Mouse (Mus musculus) liver, embryonic 15.5 days (tissue): ENCODE data around the gene Iqcf5. TPM values are rescaled to one million over a fixed set of nuclear protein-coding genes. Genes with fewer than 3 reads are reported as not detected.

Experiments used
- ATAC-seq: fragments of 200-750 bp; cut with Nextera tagmentation; 2 replicates; pipeline ENCODE4 v1.8.0; 2017; ENCODE audit warnings: moderate number of reproducible peaks, mild to moderate bottlenecking, moderate library complexity; ENCODE audit not compliant: insufficient read depth
- H3K27ac ChIP-seq: fragments of 300-500 bp; sonication (generic); replicated peaks from 2 replicates; pipeline ENCODE4 v1.5.1; 2015; ENCODE audit warnings: mild to moderate bottlenecking, inconsistent platforms
- H3K27me3 ChIP-seq: fragments of 300-500 bp; sonication (generic); 2 replicates; pipeline ENCODE4 v1.6.1; 2015; ENCODE audit warnings: mild to moderate bottlenecking, inconsistent platforms
- H3K36me3 ChIP-seq: fragments of 300-500 bp; sonication (generic); replicated peaks from 2 replicates; pipeline ENCODE4 v1.6.1; 2015; ENCODE audit warnings: moderate library complexity, mild to moderate bottlenecking, inconsistent platforms
- H3K4me1 ChIP-seq: fragments of 300-500 bp; sonication (generic); replicated peaks from 2 replicates; pipeline ENCODE4 v1.6.1; 2015; ENCODE audit warnings: inconsistent platforms
- H3K4me2 ChIP-seq: fragments of 300-500 bp; sonication (generic); 2 replicates; pipeline ENCODE4 v1.6.1; 2015; ENCODE audit warnings: moderate library complexity, mild to moderate bottlenecking, inconsistent platforms
- H3K4me3 ChIP-seq: fragments of 300-500 bp; sonication (generic); replicated peaks from 2 replicates; pipeline ENCODE4 v1.5.1; 2015; ENCODE audit warnings: mild to moderate bottlenecking, inconsistent platforms
- H3K9ac ChIP-seq: fragments of 300-500 bp; sonication (generic); 2 replicates; pipeline ENCODE4 v1.6.1; 2015; ENCODE audit warnings: moderate library complexity, mild to moderate bottlenecking, inconsistent platforms
- H3K9me3 ChIP-seq: fragments of 300-500 bp; sonication (generic); replicated peaks from 2 replicates; pipeline ENCODE4 v1.6.1; 2016; ENCODE audit warnings: inconsistent platforms
- WGBS: fragments of 180-500 bp; shearing (Covaris S2); methylation state at CpG from one replicate; pipeline ENCODE4 v1.1.7; 2015; ENCODE audit warnings: mixed read lengths; ENCODE audit not compliant: insufficient replicate concordance; 5-methylcytosine and 5-hydroxymethylcytosine counted together
- polyA plus RNA-seq: library from polyadenylated mRNA; unstranded; fragments of >200 nt; fragmentation: Nextera tagmentation; extraction: Ambion mirVana; gene quantifications from 2 replicates; pipeline ENCODE4 v1.2.1, GENCODE M21; 2015

The Iqcf5 gene
- polyA plus RNA-seq = not detected in 2 replicates

DNA sequence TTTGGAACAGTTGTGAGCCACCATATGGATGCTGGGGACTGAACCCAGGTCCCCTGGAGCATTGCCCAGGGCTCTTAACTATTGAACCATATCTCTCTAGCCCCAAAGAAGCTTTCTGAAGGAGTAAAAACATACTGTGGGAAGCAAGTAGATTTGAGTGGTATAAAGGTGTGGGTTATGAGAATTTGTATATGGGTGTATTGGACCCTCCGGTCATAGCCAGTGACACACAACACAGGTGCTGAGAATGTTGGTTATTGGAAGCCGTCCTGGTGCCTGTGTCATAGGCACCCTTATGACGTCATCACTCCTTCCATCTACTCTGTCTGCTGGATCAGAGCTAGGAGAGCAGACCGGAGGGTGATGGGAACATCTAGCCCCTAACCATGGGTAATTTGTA lies at the start of gene Iqcf5:
Iqcf5 (plus strand) TSS at position 301 of the 400 bp plus-strand sequence.
- Histone ChIP-seq H3K36me3 (no peaks in the 10 kb centered on the region), H3K4me1 (no peaks in the 10 kb centered on the region), H3K4me3 (no peak within 1 kb of the TSS), H3K9ac (no peak within 1 kb of the TSS), H3K27me3 (no peaks in the 10 kb centered on the region), H3K9me3 (no peaks in the 10 kb centered on the region), H3K27ac (no peak within 1 kb of the TSS), H3K4me2 (no peak within 1 kb of the TSS)
- WGBS = 70% methylated on average over 4 of the region's 4 CpGs
- ATAC-seq = no peak

DNA sequence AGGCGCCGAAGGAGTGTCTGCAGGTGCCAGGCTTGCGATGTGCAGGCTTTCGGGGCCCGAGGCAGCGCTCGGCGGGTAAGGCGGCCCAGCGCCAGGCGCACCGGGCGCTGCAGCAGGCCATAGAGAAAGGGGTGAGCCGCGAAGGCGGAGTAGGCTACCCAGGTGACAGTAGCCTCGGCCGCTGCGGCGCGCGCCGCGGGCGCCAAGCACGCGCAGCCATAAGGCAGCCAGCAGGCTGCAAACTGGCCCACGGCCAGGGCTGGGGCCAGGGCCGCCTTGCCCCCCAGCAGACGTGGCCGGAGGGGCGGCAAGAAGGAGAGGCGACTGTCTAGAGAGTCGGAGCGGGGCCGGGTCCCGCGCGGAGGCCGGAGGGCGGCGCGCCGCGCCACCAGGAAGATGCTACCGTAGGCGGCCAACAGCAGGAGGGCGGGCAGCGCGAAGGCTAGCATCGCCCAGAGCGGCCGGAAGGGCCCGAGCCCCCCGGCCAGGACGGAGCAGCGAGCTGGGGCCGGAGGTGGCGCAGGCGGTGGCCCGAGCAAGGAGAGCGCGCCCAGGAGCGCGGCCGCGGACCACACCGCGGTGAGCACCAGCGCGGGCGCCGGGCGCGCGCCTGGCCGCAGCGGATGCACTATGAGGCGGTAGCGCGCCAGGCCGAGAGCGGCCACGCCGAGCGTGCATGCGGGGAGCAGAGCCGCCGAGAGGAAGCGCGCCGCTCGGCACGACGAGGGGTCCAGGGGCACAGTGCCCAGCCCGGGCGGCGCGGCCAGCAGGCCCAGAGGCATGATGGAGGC lies 49.4 kb upstream of the Iqcf5 start:
- Histone ChIP-seq H3K4me3 (peak overlapping the region; percentile 50), H3K4me1 (peaks cover 12% of the 10 kb centered on the region), H3K27me3 (peaks cover 43% of the 10 kb centered on the region), H3K27ac (no peak overlapping the region), H3K36me3 (no peaks in the 10 kb centered on the region), H3K9ac (no peak overlapping the region), H3K9me3 (no peaks in the 10 kb centered on the region), H3K4me2 (peak overlapping the region; percentile 72)
- 3% methylated on average over 98 of the region's 99 CpGs for WGBS
- ATAC-seq = peak; percentile 32

DNA sequence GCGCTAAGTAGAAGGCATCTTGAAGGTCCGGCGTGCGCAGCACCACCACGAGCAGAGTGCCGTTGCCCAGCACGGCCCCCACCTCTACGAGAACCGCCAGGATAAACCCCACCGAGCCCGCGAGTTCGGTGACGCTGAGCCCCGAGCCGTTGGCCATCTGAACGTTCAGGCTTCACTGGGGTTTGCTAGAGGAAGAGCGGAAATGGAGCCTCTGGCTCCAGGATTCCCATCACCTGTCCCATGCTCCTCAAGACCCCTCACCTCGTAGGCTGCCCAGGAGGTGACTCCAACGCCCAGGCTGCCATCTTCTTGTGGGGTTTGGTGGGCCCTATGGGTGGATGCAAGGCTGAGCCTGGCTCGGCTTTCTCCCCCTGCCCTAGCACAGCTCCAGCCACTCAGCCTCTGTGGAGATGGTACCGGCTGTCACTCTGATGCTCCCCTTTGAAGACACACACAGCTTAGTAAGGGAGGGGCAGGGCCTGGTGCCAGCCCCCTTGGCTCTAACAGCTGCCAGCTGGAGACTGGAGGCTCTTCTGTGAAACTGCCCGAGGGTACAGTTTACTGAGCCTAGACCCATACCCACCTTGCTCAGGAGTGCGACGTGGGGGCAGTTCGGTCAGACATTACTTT lies 48.7 kb upstream of the Iqcf5 start, which contains the start of gene Gpr62:
Gpr62 (minus strand) TSS at position 368 of the 630 bp plus-strand sequence.
- no peak within 1 kb of the TSS for H3K9ac ChIP-seq
- H3K9me3 ChIP-seq = no peaks in the 10 kb centered on the region
- peaks cover 43% of the 10 kb centered on the region for H3K27me3 ChIP-seq
- 26% methylated on average over 26 of the region's 26 CpGs for WGBS
- peaks cover 12% of the 10 kb centered on the region for H3K4me1 ChIP-seq
- no peak for ATAC-seq
- H3K36me3 ChIP-seq = no peaks in the 10 kb centered on the region
- H3K27ac ChIP-seq = no peak within 1 kb of the TSS
- H3K4me3 ChIP-seq = peak within 1 kb of the TSS; percentile 50
- peak within 1 kb of the TSS; percentile 72 for H3K4me2 ChIP-seq

DNA sequence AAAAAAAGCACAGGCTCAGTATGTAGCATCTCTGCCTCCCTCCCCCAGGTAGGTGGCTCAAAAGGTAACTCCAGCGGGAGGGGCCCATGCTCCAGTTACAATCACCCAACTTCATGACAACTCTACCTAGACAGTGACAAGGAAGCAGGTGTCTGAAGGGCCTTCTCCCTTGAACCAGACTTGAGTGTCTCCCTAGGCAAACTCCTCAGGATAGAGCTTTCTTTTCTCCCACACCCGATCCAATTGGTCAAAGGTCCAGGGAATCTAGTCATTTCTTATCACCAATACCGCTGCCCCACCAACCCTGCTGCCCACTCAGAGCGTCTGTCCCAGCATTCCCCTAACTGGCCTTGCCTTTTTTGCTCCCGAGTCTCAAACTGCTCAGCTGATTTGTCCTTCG lies 47.7 kb upstream of the Iqcf5 start:
- Histone ChIP-seq H3K9me3 (no peaks in the 10 kb centered on the region), H3K27ac (no peak overlapping the region), H3K27me3 (peaks cover 43% of the 10 kb centered on the region), H3K4me1 (peaks cover 12% of the 10 kb centered on the region), H3K4me2 (no peak overlapping the region), H3K36me3 (no peaks in the 10 kb centered on the region), H3K9ac (no peak overlapping the region), H3K4me3 (no peak overlapping the region)
- no peak for ATAC-seq
- WGBS = 72% methylated on average over 6 of the region's 6 CpGs

DNA sequence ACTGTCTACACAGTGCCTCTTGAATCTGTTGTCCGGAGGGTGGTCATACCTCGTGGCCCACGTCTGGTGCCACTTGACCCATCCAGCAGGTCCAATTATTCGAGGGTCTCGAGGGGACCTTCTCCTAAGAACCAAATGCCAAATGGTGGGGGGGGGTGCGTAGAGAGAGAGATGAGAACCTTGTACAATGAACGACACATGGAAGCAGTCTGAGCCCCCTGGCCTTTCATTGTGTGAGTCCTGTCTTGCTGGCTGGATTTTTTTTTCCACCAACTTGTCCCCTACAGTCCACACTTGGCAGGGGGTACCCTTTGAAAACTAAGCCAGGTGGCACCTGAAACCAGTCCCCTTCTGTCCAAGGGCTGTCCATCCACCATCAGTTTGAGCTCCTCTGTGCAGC lies 46.6 kb upstream of the Iqcf5 start:
- peaks cover 12% of the 10 kb centered on the region for H3K4me1 ChIP-seq
- no peak overlapping the region for H3K4me3 ChIP-seq
- ATAC-seq = no peak
- H3K27ac ChIP-seq = no peak overlapping the region
- H3K9me3 ChIP-seq = no peaks in the 10 kb centered on the region
- H3K4me2 ChIP-seq = no peak overlapping the region
- H3K9ac ChIP-seq = no peak overlapping the region
- no peaks in the 10 kb centered on the region for H3K36me3 ChIP-seq
- peaks cover 43% of the 10 kb centered on the region for H3K27me3 ChIP-seq
- 69% methylated on average over 7 of the region's 7 CpGs for WGBS

DNA sequence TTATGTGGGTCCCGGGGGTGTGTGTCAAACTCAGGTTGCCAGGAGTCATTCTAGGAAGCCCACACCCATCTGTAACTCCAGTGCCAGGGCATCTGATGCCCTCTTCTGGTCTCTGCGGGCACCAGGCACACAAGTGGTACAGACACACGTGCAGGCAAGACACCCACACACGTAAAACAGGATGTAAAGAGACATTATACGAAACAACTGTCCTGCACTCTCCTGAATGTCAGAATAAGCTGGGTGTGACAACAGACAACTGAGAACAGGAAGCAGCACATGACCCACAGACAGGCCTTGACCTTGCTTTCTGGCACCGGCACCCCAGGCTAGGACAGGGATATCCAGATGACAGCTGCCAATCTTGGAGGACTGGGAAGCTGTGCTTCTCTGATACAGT lies 45.1 kb upstream of the Iqcf5 start:
- Histone ChIP-seq H3K9me3 (no peaks in the 10 kb centered on the region), H3K4me3 (no peak overlapping the region)

DNA sequence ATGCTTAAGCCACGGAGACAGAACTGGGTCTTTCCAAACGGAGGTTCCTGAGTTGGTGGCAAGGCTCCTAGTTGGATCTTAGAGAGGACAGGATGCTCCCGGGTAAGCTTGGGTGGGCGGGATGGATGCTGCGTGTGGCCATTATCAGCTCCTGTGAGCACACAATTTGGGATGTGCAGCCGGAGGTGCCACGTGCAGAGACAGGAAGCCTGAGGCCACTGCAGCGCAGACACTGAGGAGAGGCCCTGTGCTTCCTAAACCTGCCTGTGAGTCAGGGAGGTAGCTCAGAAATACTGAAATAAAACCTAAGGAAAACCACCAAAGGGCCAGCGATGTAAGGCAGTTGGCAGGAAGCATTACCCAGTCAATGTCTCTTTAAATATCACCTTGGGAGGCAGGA lies 44.6 kb upstream of the Iqcf5 start:
- Histone ChIP-seq H3K27ac (no peak overlapping the region), H3K4me1 (peaks cover 18% of the 10 kb centered on the region), H3K27me3 (peaks cover 24% of the 10 kb centered on the region), H3K4me3 (no peak overlapping the region), H3K9ac (no peak overlapping the region), H3K4me2 (no peak overlapping the region), H3K9me3 (no peaks in the 10 kb centered on the region), H3K36me3 (no peaks in the 10 kb centered on the region)
- 28% methylated on average over 9 of the region's 9 CpGs for WGBS
- ATAC-seq = no peak

More for the DNA sequence above, 45.1 kb upstream of the Iqcf5 start:
- Histone ChIP-seq H3K4me2 (no peak overlapping the region), H3K9ac (no peak overlapping the region), H3K4me1 (peaks cover 18% of the 10 kb centered on the region), H3K27ac (no peak overlapping the region), H3K27me3 (peaks cover 28% of the 10 kb centered on the region), H3K36me3 (no peaks in the 10 kb centered on the region)
- no peak for ATAC-seq
- 32% methylated on average over 6 of the region's 6 CpGs for whole genome bisulfite sequencing

DNA sequence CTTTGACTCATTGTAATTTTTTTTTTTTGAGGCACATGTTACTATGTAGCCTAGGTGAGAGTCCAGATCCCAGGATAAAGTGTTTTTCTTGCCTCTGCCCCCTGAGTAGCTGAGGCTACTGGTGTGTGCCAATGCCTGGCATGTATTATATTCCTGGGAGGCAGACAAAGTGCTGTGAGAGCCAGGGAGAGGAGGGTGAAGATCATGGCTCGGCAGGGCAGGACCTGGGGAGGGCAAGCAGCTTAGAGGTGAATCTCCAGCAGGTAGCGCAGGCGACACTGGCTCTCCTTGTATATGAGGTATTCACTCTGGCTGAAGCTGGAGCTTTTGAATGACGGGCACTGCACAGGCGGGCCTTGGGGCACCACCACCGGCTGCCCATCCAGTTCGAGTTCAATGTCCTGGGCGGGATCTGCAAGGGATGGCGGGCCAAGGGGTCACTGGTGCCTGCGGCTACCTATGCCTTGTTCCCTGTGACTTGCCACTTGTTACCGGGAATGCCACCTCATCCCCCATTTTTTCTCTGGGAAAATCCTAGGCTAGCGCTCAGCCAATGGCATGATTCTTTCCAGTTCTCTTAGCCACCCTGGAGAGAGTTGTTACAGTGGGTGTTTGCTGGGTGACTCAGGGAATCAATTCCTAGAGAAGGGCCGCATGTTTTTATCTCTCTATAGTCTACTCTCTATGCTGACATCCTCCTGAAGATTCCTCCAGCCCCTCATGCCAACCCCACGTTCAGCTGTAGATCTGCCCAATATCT lies 43.2 kb upstream of the Iqcf5 start:
- Histone ChIP-seq H3K27me3 (peaks cover 10% of the 10 kb centered on the region), H3K4me2 (no peak overlapping the region), H3K4me3 (no peak overlapping the region), H3K9me3 (no peaks in the 10 kb centered on the region), H3K36me3 (no peaks in the 10 kb centered on the region), H3K27ac (no peak overlapping the region), H3K4me1 (peaks cover 31% of the 10 kb centered on the region), H3K9ac (no peak overlapping the region)
- WGBS = 65% methylated on average over 14 of the region's 14 CpGs
- no peak for ATAC-seq

DNA sequence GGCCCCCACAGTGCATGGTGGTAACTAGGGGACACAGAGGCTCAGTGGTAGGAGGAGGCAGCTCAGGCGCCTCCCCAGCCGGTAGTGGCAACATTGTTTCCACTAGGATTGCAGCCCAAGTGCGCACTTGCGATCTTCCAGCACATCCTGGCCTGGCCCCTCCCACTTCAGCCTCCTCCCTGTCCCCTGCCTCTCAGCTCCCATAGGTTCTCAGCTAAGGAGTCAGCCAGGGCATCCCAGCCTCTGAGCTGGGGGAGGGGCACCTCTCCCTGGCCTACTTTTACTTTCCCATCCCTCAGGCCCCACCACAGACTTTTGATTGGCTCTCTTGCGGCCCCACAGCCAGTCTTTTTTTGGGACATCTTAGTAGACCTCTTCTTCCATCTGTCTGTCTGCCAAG lies 42.5 kb upstream of the Iqcf5 start:
- Histone ChIP-seq H3K4me2 (no peak overlapping the region), H3K9me3 (no peaks in the 10 kb centered on the region), H3K4me1 (peaks cover 37% of the 10 kb centered on the region), H3K27me3 (peaks cover 3% of the 10 kb centered on the region), H3K27ac (no peak overlapping the region), H3K4me3 (no peak overlapping the region), H3K9ac (no peak overlapping the region), H3K36me3 (no peaks in the 10 kb centered on the region)
- WGBS = 73% methylated on average over 5 of the region's 5 CpGs
- no peak for ATAC-seq

DNA sequence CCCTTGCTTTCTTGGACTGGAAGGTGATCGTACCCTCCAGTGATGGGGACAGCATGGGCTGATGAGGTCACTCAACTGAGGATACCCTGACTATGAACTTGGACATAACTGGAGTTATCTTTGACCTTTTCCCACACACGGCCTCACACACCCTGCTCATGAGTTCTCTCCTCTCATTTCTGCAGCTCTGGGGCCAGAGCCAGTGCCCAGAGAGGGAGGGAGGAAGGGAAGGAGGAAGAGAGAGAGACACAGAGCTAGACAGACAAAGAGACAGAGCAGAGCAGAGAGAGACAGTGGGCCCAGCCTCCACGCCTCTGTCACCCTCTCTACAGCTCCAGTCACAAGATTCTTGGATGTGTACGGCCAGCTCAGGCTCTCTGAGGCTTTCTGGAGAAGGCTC lies 42.1 kb upstream of the Iqcf5 start:
- H3K27me3 ChIP-seq = no peaks in the 10 kb centered on the region
- H3K9ac ChIP-seq = no peak overlapping the region
- no peak overlapping the region for H3K27ac ChIP-seq
- no peaks in the 10 kb centered on the region for H3K36me3 ChIP-seq
- peaks cover 39% of the 10 kb centered on the region for H3K4me1 ChIP-seq
- 56% methylated on average over 4 of the region's 4 CpGs for WGBS
- no peaks in the 10 kb centered on the region for H3K9me3 ChIP-seq
- no peak overlapping the region for H3K4me3 ChIP-seq
- no peak overlapping the region for H3K4me2 ChIP-seq
- ATAC-seq = no peak

DNA sequence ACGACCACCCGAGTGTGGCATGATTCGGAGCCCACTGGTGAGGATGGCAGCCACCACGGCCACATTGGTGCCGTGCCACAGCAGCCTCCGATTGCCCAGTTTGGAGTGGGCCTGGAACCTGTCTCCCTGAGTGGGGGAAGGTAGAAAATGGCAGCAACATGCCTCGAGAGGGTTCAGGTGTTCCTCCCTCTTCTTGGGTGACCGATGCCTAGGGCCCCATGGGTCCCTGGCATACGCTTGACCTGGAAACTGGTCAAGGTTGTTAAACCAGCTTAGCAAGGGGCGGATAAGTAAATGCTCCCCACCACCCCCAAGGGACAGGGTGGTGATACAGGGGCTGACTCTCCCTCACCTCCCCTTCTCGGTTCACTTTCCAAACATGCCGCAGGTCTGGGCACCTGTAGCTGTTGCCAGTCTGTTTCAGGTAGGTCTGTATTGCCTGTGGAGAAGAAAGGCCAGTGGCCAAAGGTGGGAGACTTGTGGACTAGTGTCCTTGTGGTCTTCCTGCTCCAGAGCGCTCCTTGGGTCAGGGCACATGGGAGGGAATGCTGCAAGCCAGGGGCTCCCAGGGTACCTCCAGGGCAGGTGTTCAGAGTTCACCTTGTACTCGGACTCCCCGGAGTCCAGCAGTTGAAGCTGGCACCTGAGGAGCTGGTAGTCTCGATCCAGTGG lies 41.2 kb upstream of the Iqcf5 start:
- H3K36me3 ChIP-seq = no peaks in the 10 kb centered on the region
- H3K4me3 ChIP-seq = no peak overlapping the region
- peaks cover 48% of the 10 kb centered on the region for H3K4me1 ChIP-seq
- 72% methylated on average over 16 of the region's 16 CpGs for WGBS
- no peak overlapping the region for H3K9ac ChIP-seq
- no peak overlapping the region for H3K27ac ChIP-seq
- no peaks in the 10 kb centered on the region for H3K27me3 ChIP-seq
- no peak for ATAC-seq
- no peak overlapping the region for H3K4me2 ChIP-seq
- no peaks in the 10 kb centered on the region for H3K9me3 ChIP-seq
